Mouse (Mus musculus) liver, postnatal 0 days (tissue): Measurements from ENCODE around the gene Rnase2a.

Source experiments
- CTCF ChIP-seq: sonication (generic); IDR thresholded peaks from 2 replicates; pipeline ENCODE4 v1.5.1; 2016; ENCODE audit warnings: antibody characterized with exemption, low read depth
- EP300 ChIP-seq: IDR thresholded peaks from 2 replicates; pipeline ENCODE4 v1.6.1; 2016; ENCODE audit warnings: antibody characterized with exemption, low read depth, mild to moderate bottlenecking

- no peak for TF ChIP-seq CTCF
- no peak for TF ChIP-seq EP300
Measured at GRCm38 (mm10) chr14:51268677-51269076, 12.8 kb upstream of the Rnase2a start.
